Mouse (Mus musculus) small intestine, adult 2 months (tissue): ENCODE data around the gene Gmfg. TPM values are rescaled to one million over a fixed set of nuclear protein-coding genes. Genes with fewer than 3 reads are reported as not detected.

Source experiments
- H3K27ac ChIP-seq: fragments of 200-500 bp; 2 replicates; pipeline ENCODE4 v1.5.1; 2012; ENCODE audit warnings: low read depth, low read length, control low read depth, inconsistent platforms; ENCODE audit not compliant: insufficient read depth
- H3K27me3 ChIP-seq: fragments of 200-500 bp; 2 replicates; pipeline ENCODE4 v1.6.1; 2012; ENCODE audit warnings: mild to moderate bottlenecking, moderate library complexity, low read length, inconsistent platforms; ENCODE audit not compliant: control insufficient read depth, insufficient read depth
- H3K36me3 ChIP-seq: fragments of 200-500 bp; 2 replicates; pipeline ENCODE4 v1.6.1; 2012; ENCODE audit warnings: mild to moderate bottlenecking, low read length, control low read depth, inconsistent platforms; ENCODE audit not compliant: control insufficient read depth, insufficient read depth
- H3K4me1 ChIP-seq: fragments of 200-500 bp; 2 replicates; pipeline ENCODE4 v1.6.1; 2012; ENCODE audit warnings: low read length, inconsistent platforms, mixed read lengths; ENCODE audit not compliant: control insufficient read depth, insufficient read depth, insufficient read length
- H3K4me3 ChIP-seq: fragments of 200-500 bp; 2 replicates; pipeline ENCODE4 v1.5.1; 2012; ENCODE audit warnings: low read depth, mild to moderate bottlenecking, control low read depth, inconsistent platforms, low read length, moderate library complexity
- CTCF ChIP-seq: fragments of 200-500 bp; IDR thresholded peaks from 2 replicates; pipeline ENCODE4 v1.5.1; 2012; ENCODE audit warnings: low read depth, mild to moderate bottlenecking, control low read depth, inconsistent platforms, low read length, moderate library complexity, mixed read lengths; ENCODE audit not compliant: insufficient replicate concordance, insufficient read length; ENCODE audit errors: extremely low read depth
- POLR2A ChIP-seq: fragments of 200-500 bp; IDR thresholded peaks from 2 replicates; pipeline ENCODE4 v1.6.1; 2012; ENCODE audit warnings: low read depth, mild to moderate bottlenecking, control low read depth, inconsistent platforms, low read length, moderate library complexity
- WGBS: fragments of 180-500 bp; shearing (Covaris S2); methylation state at CpG from one replicate; pipeline ENCODE4 v1.1.7; 2018; 5-methylcytosine and 5-hydroxymethylcytosine counted together
- polyA plus RNA-seq: library from polyadenylated mRNA; depleted of rRNA; stranded (reverse); fragments of >200 nt; gene quantifications from 2 replicates; pipeline ENCODE4 v1.2.3, GENCODE M21; 2012; rRNA removed

Gmfg gene
- polyA plus RNA-seq = 5.6 and 7.0 TPM in 2 replicates

GRCm38 (mm10) chr7:28436932-28437570, at the start of gene Gmfg:
Gene Gmfg, plus strand, starts transcription at chr7:28437447.
- TF ChIP-seq POLR2A (peak; percentile 36; the same call in 1 of the 2 replicates), CTCF (peak; percentile 88; the same call in 1 of the 2 replicates)
- WGBS = 3% methylated on average over 16 of the region's 16 CpGs
- Histone ChIP-seq H3K4me1 (no peaks in the 10 kb centered on the region; the same call in 1 of the 2 replicates), H3K36me3 (no peaks in the 10 kb centered on the region), H3K27ac (peak within 1 kb of the TSS; percentile 82), H3K4me3 (peak within 1 kb of the TSS; percentile 65), H3K27me3 (no peaks in the 10 kb centered on the region)

- Histone ChIP-seq H3K27me3 (no peaks in the 10 kb centered on the region), H3K4me3 (no peak overlapping the region), H3K4me1 (peaks cover 10% of the 10 kb centered on the region), H3K36me3 (peaks cover 8% of the 10 kb centered on the region), H3K27ac (no peak overlapping the region)
- TF ChIP-seq CTCF (no peak), POLR2A (no peak)
- WGBS = 95% methylated on average over 3 of the region's 3 CpGs
These were observed 46.9 kb upstream of the Gmfg start for GRCm38 (mm10) chr7:28390331-28390730.

- no peaks in the 10 kb centered on the region for H3K27me3 ChIP-seq
- peak within 1 kb of the TSS; percentile 97 for H3K4me3 ChIP-seq
- peaks cover 25% of the 10 kb centered on the region for H3K36me3 ChIP-seq
- H3K4me1 ChIP-seq = peaks cover 8% of the 10 kb centered on the region; the same call in 1 of the 2 replicates
- WGBS = under 1% methylated on average over 58 of the region's 58 CpGs
- peak within 1 kb of the TSS; percentile 57 for H3K27ac ChIP-seq
- peak; percentile 95 for TF ChIP-seq POLR2A
- TF ChIP-seq CTCF = no peak
These were observed 44.6 kb upstream of the Gmfg start, which contains the start of the genes Med29 and Paf1 for GRCm38 (mm10) chr7:28392429-28393271. Gene Med29, minus strand, starts transcription at chr7:28392708. Gene Paf1, plus strand, starts transcription at chr7:28392951.

GRCm38 (mm10) chr7:28393272-28393951, 43.8 kb upstream of the Gmfg start:
- H3K27me3 ChIP-seq = no peaks in the 10 kb centered on the region
- H3K36me3 ChIP-seq = peaks cover 31% of the 10 kb centered on the region
- H3K4me3 ChIP-seq = peak overlapping the region; percentile 97
- no peak for TF ChIP-seq CTCF
- TF ChIP-seq POLR2A = no peak
- H3K27ac ChIP-seq = peak overlapping the region; percentile 57; the same call in 1 of the 2 replicates
- H3K4me1 ChIP-seq = peaks cover 8% of the 10 kb centered on the region; the same call in 1 of the 2 replicates
- WGBS = 4% methylated on average over 22 of the region's 22 CpGs

GRCm38 (mm10) chr7:28395425-28395824, 41.8 kb upstream of the Gmfg start:
- H3K36me3 ChIP-seq = peaks cover 43% of the 10 kb centered on the region

GRCm38 (mm10) chr7:28398000-28398399, 39.2 kb upstream of the Gmfg start:
- Histone ChIP-seq H3K4me3 (no peak overlapping the region), H3K36me3 (peaks cover 60% of the 10 kb centered on the region), H3K27me3 (no peaks in the 10 kb centered on the region), H3K4me1 (peaks cover 4% of the 10 kb centered on the region; the same call in 1 of the 2 replicates), H3K27ac (no peak overlapping the region)
- WGBS = 63% methylated on average over 3 of the region's 3 CpGs
- TF ChIP-seq POLR2A (no peak), CTCF (no peak)

More at GRCm38 (mm10) chr7:28395425-28395824, 41.8 kb upstream of the Gmfg start:
- H3K4me1 ChIP-seq = peaks cover 4% of the 10 kb centered on the region; the same call in 1 of the 2 replicates
- no peaks in the 10 kb centered on the region for H3K27me3 ChIP-seq
- WGBS = 99% methylated on average over 4 of the region's 4 CpGs
- H3K27ac ChIP-seq = no peak overlapping the region
- H3K4me3 ChIP-seq = no peak overlapping the region
- TF ChIP-seq POLR2A = no peak
- no peak for TF ChIP-seq CTCF
